Mouse (Mus musculus): ENCODE measurements around the gene 4933402N03Rik.
A peak's percentile ranks its signal among the peaks of the same experiment; 100 is the strongest.

Gene 4933402N03Rik

GRCm38 (mm10) chr7:131146214-131146613, at the start of gene 4933402N03Rik:
4933402N03Rik (minus strand) TSS chr7:131146314.
- no peak for DNase-seq (ENCODE audit: low spot score in 2 of 2)

GRCm38 (mm10) chr7:131187996-131188395, 41.9 kb upstream of the 4933402N03Rik start:
- no peak for DNase-seq (ENCODE audit: low spot score in 2 of 2)

GRCm38 (mm10) chr7:131187047-131187446, 40.9 kb upstream of the 4933402N03Rik start:
- DNase-seq (ENCODE audit: low spot score in 2 of 2) = peak; percentile 28 to 29

- DNase-seq (ENCODE audit: low spot score in 2 of 2) = no peak
These were observed 38.2 kb upstream of the 4933402N03Rik start for GRCm38 (mm10) chr7:131184339-131184738.

- DNase-seq (ENCODE audit: low spot score in 2 of 2) = no peak
These were observed 36.6 kb upstream of the 4933402N03Rik start for GRCm38 (mm10) chr7:131182685-131183084.

GRCm38 (mm10) chr7:131174121-131174520, 28.0 kb upstream of the 4933402N03Rik start, which contains the start of gene 5430419D17Rik:
5430419D17Rik (plus strand) TSS chr7:131174402.
- DNase-seq (ENCODE audit: low spot score in 2 of 2) = peak; percentile 26 to 48

- DNase-seq (ENCODE audit: low spot score in 2 of 2) = no peak
These were observed 23.0 kb upstream of the 4933402N03Rik start for GRCm38 (mm10) chr7:131169099-131169498.

- no peak for DNase-seq (ENCODE audit: low spot score in 2 of 2)
These were observed 21.7 kb upstream of the 4933402N03Rik start for GRCm38 (mm10) chr7:131167771-131168170.

- DNase-seq (ENCODE audit: low spot score in 2 of 2) = no peak
These were observed 16.1 kb upstream of the 4933402N03Rik start for GRCm38 (mm10) chr7:131162251-131162650.

- DNase-seq (ENCODE audit: low spot score in 2 of 2) = no peak
These were observed 6.9 kb upstream of the 4933402N03Rik start for GRCm38 (mm10) chr7:131153044-131153443.

GRCm38 (mm10) chr7:131150179-131150578, 4.1 kb upstream of the 4933402N03Rik start:
- DNase-seq (ENCODE audit: low spot score in 2 of 2) = no peak

- no peak for DNase-seq (ENCODE audit: low spot score in 2 of 2)
These were observed 12.9 kb downstream of the 4933402N03Rik start for GRCm38 (mm10) chr7:131133181-131133580.

GRCm38 (mm10) chr7:131130021-131130420, 16.1 kb downstream of the 4933402N03Rik start:
- no peak for DNase-seq (ENCODE audit: low spot score in 2 of 2)

- DNase-seq (ENCODE audit: low spot score in 2 of 2) = peak; percentile 36 to 42
These were observed 23.8 kb downstream of the 4933402N03Rik start for GRCm38 (mm10) chr7:131122210-131122807.

GRCm38 (mm10) chr7:131114434-131114833, 31.7 kb downstream of the 4933402N03Rik start:
- DNase-seq (ENCODE audit: low spot score in 2 of 2) = peak in 1 of 2 experiments; percentile 39

GRCm38 (mm10) chr7:131113676-131114075, 32.4 kb downstream of the 4933402N03Rik start:
- DNase-seq (ENCODE audit: low spot score in 2 of 2) = peak; percentile 30 to 34

GRCm38 (mm10) chr7:131112486-131112885, 33.6 kb downstream of the 4933402N03Rik start:
- peak; percentile 75 to 83 for DNase-seq (ENCODE audit: low spot score in 2 of 2)
